Mouse (Mus musculus) kidney, embryonic 14.5 days (tissue): ENCODE results near the gene Rnf213. TPM values are rescaled to one million over a fixed set of nuclear protein-coding genes. Genes with fewer than 3 reads are reported as not detected.

Experiments used
- ATAC-seq: fragments of 200-750 bp; cut with Nextera tagmentation; 2 replicates; pipeline ENCODE4 v1.8.0; 2017; ENCODE audit warnings: moderate number of reproducible peaks, mild to moderate bottlenecking, moderate TSS enrichment, moderate library complexity; ENCODE audit not compliant: low FRiP score, low TSS enrichment
- H3K27ac ChIP-seq: fragments of 300-500 bp; sonication (generic); 2 replicates; pipeline ENCODE4 v1.5.1; 2014; ENCODE audit warnings: low read depth, mild to moderate bottlenecking, low read length, moderate library complexity, mixed read lengths
- H3K27me3 ChIP-seq: fragments of 300-500 bp; sonication (generic); 2 replicates; pipeline ENCODE4 v1.6.1; 2014; ENCODE audit warnings: mild to moderate bottlenecking, low read length; ENCODE audit not compliant: control insufficient read depth, insufficient read depth
- H3K36me3 ChIP-seq: fragments of 300-500 bp; sonication (generic); 2 replicates; pipeline ENCODE4 v1.6.1; 2014; ENCODE audit warnings: low read length, mixed read lengths; ENCODE audit not compliant: control insufficient read depth, insufficient read depth
- H3K4me1 ChIP-seq: fragments of 300-500 bp; sonication (generic); 2 replicates; pipeline ENCODE4 v1.6.1; 2014; ENCODE audit warnings: low read length, mixed read lengths; ENCODE audit not compliant: control insufficient read depth, insufficient read depth
- H3K4me2 ChIP-seq: fragments of 300-500 bp; sonication (generic); replicated peaks from 2 replicates; pipeline ENCODE4 v1.6.1; 2014; ENCODE audit warnings: low read depth, mild to moderate bottlenecking, low read length
- H3K4me3 ChIP-seq: fragments of 300-500 bp; sonication (generic); 2 replicates; pipeline ENCODE4 v1.5.1; 2014; ENCODE audit warnings: mild to moderate bottlenecking, low read length
- H3K9ac ChIP-seq: fragments of 300-500 bp; sonication (generic); 2 replicates; pipeline ENCODE4 v1.6.1; 2014; ENCODE audit warnings: low read depth, mild to moderate bottlenecking, low read length, moderate library complexity
- H3K9me3 ChIP-seq: fragments of 300-500 bp; sonication (generic); 2 replicates; pipeline ENCODE4 v1.6.1; 2016; ENCODE audit warnings: low read length; ENCODE audit not compliant: control insufficient read depth
- WGBS: fragments of 180-500 bp; shearing (Covaris S2); extraction: QIAGEN DNeasy Blood & Tissue Kit; methylation state at CpG from one replicate; pipeline ENCODE4 v1.1.7; 2014; 5-methylcytosine and 5-hydroxymethylcytosine counted together
- polyA plus RNA-seq: library from polyadenylated mRNA; unstranded; fragments of >200 nt; fragmentation: Nextera tagmentation; extraction: Ambion mirVana; gene quantifications from 2 replicates; pipeline ENCODE4 v1.2.1, GENCODE M21; 2014

Gene Rnf213
- polyA plus RNA-seq, 1 experiment from 2014 or later, result 9.5 TPM

GRCm38 (mm10) chr11:119497451-119497850 is 104.6 kb downstream of the Rnf213 start:
- no peak overlapping the region for H3K4me2 ChIP-seq
- H3K9ac ChIP-seq, result no peak overlapping the region
- H3K27ac ChIP-seq, result no peak overlapping the region
- peaks cover 41% of the 10 kb centered on the region for H3K36me3 ChIP-seq
- H3K4me3 ChIP-seq, result no peak overlapping the region
- H3K27me3 ChIP-seq, result no peaks in the 10 kb centered on the region
- H3K9me3 ChIP-seq, result no peaks in the 10 kb centered on the region
- 80% methylated on average over 4 of the region's 4 CpGs for WGBS
- H3K4me1 ChIP-seq, result no peaks in the 10 kb centered on the region
- ATAC-seq, result no peak

DNA sequence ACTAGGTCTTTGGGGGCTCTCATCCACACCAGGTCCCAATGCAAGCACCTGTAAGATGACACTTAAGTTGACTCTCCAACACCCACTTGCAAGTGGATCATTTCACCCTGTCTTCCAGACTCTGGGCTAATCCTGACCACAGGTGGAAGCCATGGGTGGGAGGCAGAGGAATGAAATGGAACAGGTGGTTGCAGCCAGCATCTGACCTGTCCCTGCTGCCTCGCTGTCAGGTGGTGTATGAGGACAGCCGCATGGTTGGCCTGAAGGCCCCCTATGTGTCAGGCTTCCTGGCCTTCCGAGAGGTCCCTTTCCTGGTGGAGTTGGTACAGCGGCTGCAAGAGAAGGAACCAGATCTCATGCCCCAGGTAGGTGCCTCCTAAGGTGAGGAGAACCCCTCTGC is 106.4 kb downstream of the Rnf213 start:
- Histone ChIP-seq H3K4me2 (no peak overlapping the region), H3K27ac (no peak overlapping the region), H3K9me3 (no peaks in the 10 kb centered on the region), H3K4me3 (no peak overlapping the region), H3K27me3 (no peaks in the 10 kb centered on the region), H3K9ac (no peak overlapping the region), H3K36me3 (peaks cover 48% of the 10 kb centered on the region), H3K4me1 (no peaks in the 10 kb centered on the region)
- no peak for ATAC-seq
- WGBS, result 92% methylated on average over 4 of the region's 4 CpGs

DNA sequence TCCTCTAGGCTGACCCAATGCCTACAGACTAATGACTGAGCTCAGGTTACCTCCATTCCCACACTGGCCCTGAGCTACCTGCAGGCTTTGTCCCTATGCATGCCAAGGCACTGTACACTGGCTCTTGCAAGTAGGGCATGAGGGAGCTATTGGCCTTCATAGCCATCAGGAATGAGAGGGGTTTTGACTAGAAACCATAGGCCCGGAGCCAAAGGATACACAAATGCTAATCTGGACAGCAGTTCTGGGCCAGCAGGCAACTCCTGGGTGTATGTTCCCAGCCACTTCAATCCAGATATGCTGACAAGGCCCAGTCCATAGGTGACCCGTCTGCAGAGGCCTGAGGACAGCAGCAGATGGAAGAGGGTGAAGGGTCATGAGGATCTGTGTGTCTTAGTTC is 107.1 kb downstream of the Rnf213 start:
- 81% methylated on average over 2 of the region's 2 CpGs for WGBS
- Histone ChIP-seq H3K9ac (no peak overlapping the region), H3K27ac (no peak overlapping the region), H3K4me3 (no peak overlapping the region), H3K9me3 (no peaks in the 10 kb centered on the region), H3K36me3 (peaks cover 50% of the 10 kb centered on the region), H3K27me3 (no peaks in the 10 kb centered on the region), H3K4me2 (no peak overlapping the region), H3K4me1 (no peaks in the 10 kb centered on the region)
- no peak for ATAC-seq

GRCm38 (mm10) chr11:119503675-119504074 is 110.8 kb downstream of the Rnf213 start:
- Histone ChIP-seq H3K27ac (no peak overlapping the region), H3K27me3 (no peaks in the 10 kb centered on the region), H3K4me1 (no peaks in the 10 kb centered on the region), H3K36me3 (peaks cover 76% of the 10 kb centered on the region), H3K4me3 (no peak overlapping the region), H3K9ac (no peak overlapping the region), H3K9me3 (no peaks in the 10 kb centered on the region), H3K4me2 (no peak overlapping the region)
- ATAC-seq, result peak; percentile 80

GRCm38 (mm10) chr11:119506386-119506785 is 113.5 kb downstream of the Rnf213 start:
- H3K9ac ChIP-seq, result no peak overlapping the region
- H3K4me1 ChIP-seq, result no peaks in the 10 kb centered on the region
- no peak overlapping the region for H3K27ac ChIP-seq
- no peak for ATAC-seq
- 90% methylated on average over 4 of the region's 4 CpGs for WGBS
- no peak overlapping the region for H3K4me3 ChIP-seq
- no peak overlapping the region for H3K4me2 ChIP-seq
- no peaks in the 10 kb centered on the region for H3K27me3 ChIP-seq
- peaks cover 63% of the 10 kb centered on the region for H3K36me3 ChIP-seq
- H3K9me3 ChIP-seq, result no peaks in the 10 kb centered on the region

DNA sequence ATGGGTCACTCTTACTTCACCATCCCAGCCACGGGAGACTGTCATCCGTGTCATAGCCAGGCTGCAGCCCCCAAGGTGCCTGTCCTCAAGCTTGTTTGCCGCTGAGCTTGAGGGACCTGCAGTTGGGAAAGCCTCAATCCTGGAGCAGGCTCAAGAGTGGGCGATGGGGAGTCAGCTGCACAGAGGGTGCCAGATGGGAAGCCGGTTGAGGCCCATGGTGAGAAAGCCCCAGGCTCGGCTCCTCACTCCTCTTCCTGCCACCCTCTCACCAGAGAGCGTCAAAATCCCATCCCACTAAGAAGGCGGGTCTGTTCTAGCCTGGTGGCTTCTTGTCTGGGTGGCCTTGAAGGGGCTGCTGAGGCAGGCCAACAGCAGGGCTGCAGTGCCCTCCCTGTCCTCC is 114.9 kb downstream of the Rnf213 start:
- 82% methylated on average over 8 of the region's 8 CpGs for WGBS

DNA sequence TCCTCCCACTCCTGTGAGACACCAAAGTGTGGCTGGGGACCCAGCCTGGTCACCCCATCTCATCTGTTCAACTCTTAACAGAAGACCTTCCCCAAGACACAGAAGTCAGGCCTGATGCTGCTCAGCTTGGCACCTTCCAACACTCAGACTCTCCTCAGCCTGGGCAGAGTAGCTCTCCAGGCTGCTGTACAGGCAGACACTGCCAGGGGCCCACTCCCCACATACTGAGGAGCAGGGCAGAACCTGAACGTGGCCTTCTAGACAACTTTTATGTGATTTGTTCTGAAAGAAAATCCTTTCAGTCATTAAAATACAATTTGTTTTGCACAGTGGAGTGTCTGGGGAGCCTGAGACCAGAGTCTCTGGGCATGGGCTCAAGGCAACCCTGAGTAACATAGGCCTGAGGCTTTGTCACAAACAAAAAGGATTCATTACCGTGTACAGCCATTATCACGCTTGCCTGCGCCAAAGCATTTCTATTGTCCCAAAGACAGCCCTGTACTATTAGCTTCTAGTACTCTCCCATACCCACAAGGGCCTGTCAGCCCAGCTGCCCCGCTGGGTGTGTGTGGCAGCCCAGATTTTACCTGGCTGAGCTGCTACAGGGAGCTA is 116.4 kb downstream of the Rnf213 start:
- H3K36me3 ChIP-seq, result peaks cover 42% of the 10 kb centered on the region
- peaks cover 3% of the 10 kb centered on the region; the same call in 1 of the 2 replicates for H3K27me3 ChIP-seq
- no peak for ATAC-seq
- H3K9ac ChIP-seq, result no peak overlapping the region
- WGBS, result 77% methylated on average over 5 of the region's 5 CpGs
- H3K4me3 ChIP-seq, result no peak overlapping the region
- no peak overlapping the region for H3K4me2 ChIP-seq
- no peaks in the 10 kb centered on the region for H3K9me3 ChIP-seq
- no peaks in the 10 kb centered on the region for H3K4me1 ChIP-seq
- no peak overlapping the region for H3K27ac ChIP-seq

More for the DNA sequence above, 114.9 kb downstream of the Rnf213 start:
- no peak for ATAC-seq
- no peak overlapping the region for H3K4me2 ChIP-seq
- H3K4me1 ChIP-seq, result no peaks in the 10 kb centered on the region
- no peak overlapping the region for H3K4me3 ChIP-seq
- H3K9ac ChIP-seq, result no peak overlapping the region
- H3K9me3 ChIP-seq, result no peaks in the 10 kb centered on the region
- H3K27ac ChIP-seq, result no peak overlapping the region
- H3K27me3 ChIP-seq, result no peaks in the 10 kb centered on the region
- H3K36me3 ChIP-seq, result peaks cover 49% of the 10 kb centered on the region

DNA sequence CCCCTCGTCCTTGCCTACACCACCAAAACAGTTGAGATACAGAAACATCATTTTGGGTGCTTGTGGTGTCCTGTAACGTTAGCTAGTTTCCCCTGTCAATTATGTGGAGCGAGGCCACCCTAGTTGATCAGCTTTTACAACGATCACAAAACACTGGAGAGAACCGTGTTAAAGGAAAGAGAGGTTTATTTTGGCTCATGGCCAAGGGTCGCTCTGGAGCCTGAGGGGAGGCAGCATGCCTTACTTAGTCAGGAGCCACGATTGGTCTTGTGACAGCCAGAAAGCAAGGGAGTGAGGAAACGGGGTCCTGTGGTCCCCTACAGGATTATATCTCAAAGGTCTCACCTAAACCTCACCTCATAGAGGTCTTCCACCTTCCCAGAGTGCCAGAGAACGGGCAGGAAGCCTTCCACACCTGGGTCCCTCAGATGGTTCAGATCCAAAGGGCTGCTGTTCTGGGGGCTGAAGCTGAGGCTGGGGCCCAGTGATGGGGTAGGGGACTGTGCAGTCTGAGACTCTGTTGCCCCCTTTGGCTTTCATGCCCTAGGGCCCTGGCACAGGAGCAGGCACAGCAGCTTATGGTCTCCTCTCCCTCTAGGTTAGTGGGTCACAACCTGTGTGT is 120.2 kb downstream of the Rnf213 start:
- no peaks in the 10 kb centered on the region for H3K9me3 ChIP-seq
- peaks cover 4% of the 10 kb centered on the region; the same call in 1 of the 2 replicates for H3K27me3 ChIP-seq
- no peak overlapping the region for H3K4me2 ChIP-seq
- ATAC-seq, result no peak
- H3K36me3 ChIP-seq, result peaks cover 10% of the 10 kb centered on the region; the same call in 1 of the 2 replicates
- H3K9ac ChIP-seq, result no peak overlapping the region
- H3K4me3 ChIP-seq, result no peak overlapping the region
- WGBS, result 31% methylated on average over 9 of the region's 9 CpGs
- H3K27ac ChIP-seq, result no peak overlapping the region
- H3K4me1 ChIP-seq, result 0 out of 2 replicates have a peak, but pooled peaks cover 3% of the 10 kb centered on the region

DNA sequence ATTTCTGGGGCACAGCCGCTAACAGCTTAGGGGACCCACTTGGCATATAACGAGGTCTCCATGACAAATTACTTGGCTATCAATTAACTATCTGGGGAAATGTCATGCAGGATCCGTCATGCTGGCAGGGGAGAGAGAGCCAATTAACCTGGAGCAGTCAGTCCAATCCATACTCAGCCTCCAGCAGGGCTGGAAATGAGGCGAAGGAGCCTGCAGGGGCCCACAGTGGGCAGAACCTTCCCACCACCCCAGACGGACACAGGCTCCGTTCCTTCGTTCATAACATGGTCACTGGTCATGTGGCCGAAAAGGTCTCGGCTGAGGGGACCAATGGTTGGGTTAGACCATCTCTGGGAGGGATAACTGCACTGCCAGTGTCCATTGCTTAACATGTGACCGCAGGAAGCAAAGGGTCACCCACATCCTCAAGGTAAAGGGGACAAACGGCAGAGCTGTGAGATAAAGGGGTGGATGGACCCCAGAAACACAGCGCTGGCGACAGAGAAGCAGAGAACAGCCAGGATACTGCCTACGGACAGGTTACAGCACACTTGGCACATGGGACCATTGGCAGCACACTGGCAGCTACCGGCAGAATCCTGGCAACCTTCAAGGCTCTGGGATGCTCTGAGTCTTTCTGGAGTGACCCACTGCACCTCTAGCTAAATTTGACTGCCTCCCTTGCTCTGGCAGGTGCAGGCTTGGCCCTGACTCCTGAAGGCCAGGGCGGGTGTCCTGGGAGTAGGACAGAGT is 121.4 kb downstream of the Rnf213 start:
- no peak for ATAC-seq
- H3K4me2 ChIP-seq, result peak overlapping the region; percentile 37
- H3K4me1 ChIP-seq, result 0 out of 2 replicates have a peak, but pooled peaks cover 3% of the 10 kb centered on the region
- peaks cover 4% of the 10 kb centered on the region; the same call in 1 of the 2 replicates for H3K27me3 ChIP-seq
- no peaks in the 10 kb centered on the region for H3K36me3 ChIP-seq
- H3K4me3 ChIP-seq, result 0 out of 2 replicates have a peak overlapping the region, but pooled peaks have one; percentile 22
- H3K9ac ChIP-seq, result no peak overlapping the region
- no peaks in the 10 kb centered on the region for H3K9me3 ChIP-seq
- WGBS, result 60% methylated on average over 16 of the region's 16 CpGs
- no peak overlapping the region for H3K27ac ChIP-seq
